In genomic region chr7:110133988-110134387, GRCm38 (mm10) we compare ENCODE assay signal across 27 mouse cellular contexts. TPM values are rescaled to one million over a fixed set of nuclear protein-coding genes. Genes with fewer than 3 reads are reported as not detected.
A peak's percentile ranks its signal among the peaks of the same experiment; 100 is the strongest.
DNase-seq lines count a peak whose midpoint lies in the region; ATAC-seq and TF ChIP-seq lines count a peak whose summit lies in the region.
"Had no signal": no experiment of that assay in that cellular context is flagged by ENCODE, and none has a peak within 500 bp of the region (broad histone marks: within the 10 kb centered on the region; RNA-seq: fewer than 3 reads in every experiment).

No protein-coding gene starts in this region.

- H3K4me1 ChIP-seq in liver, adult 2 months (ENCODE audit: control insufficient read depth, insufficient read depth, low read length), result no peaks in the 10 kb centered on the region; the same call in 1 of the 2 replicates
- H3K4me1 ChIP-seq in liver, embryonic 11.5 days (replicated peaks; ENCODE audit: control insufficient read depth, insufficient read depth, low read length), result no peaks in the 10 kb centered on the region
- H3K4me1 ChIP-seq: embryonic facial prominence, embryonic 10.5 days; embryonic facial prominence, embryonic 13.5 days; forebrain, embryonic 12.5 days; forebrain, embryonic 15.5 days; hindbrain, embryonic 12.5 days; hindbrain, embryonic 15.5 days had no signal

- H3K4me3 ChIP-seq in liver, adult 2 months (ENCODE audit: insufficient read depth, low read depth, low read length), result no peak overlapping the region
- H3K4me3 ChIP-seq in liver, embryonic 11.5 days (ENCODE audit: low read depth, low read length), result no peak overlapping the region
- H3K4me3 ChIP-seq: embryonic facial prominence, embryonic 10.5 days; embryonic facial prominence, embryonic 13.5 days; erythroblast, embryonic 14.5 days; forebrain, embryonic 12.5 days; forebrain, embryonic 15.5 days; heart, adult 2 months; hindbrain, embryonic 12.5 days; hindbrain, embryonic 15.5 days had no signal

- no peak for TF ChIP-seq POLR2A in liver, adult 2 months (IDR thresholded peaks at IDR 0.05; ENCODE audit: extremely low read depth, insufficient read depth, low read length)

- no peak for ATAC-seq in liver, embryonic 11.5 days (replicated peaks; ENCODE audit: low FRiP score)
- ATAC-seq: activated CD4-positive, CD25-positive, alpha-beta regulatory T cell, adult 4 months; forebrain, embryonic 15.5 days; intestine, postnatal 0 days had no signal

- no peaks in the 10 kb centered on the region for H3K79me2 ChIP-seq in liver, adult 2 months (ENCODE audit: control insufficient read depth, insufficient read depth, low read length)

- peak overlapping the region; percentile 54 for H3K27ac ChIP-seq in liver, adult 2 months (replicated peaks; ENCODE audit: insufficient read depth, low read depth, low read length)
- no peak overlapping the region for H3K27ac ChIP-seq in liver, embryonic 11.5 days (ENCODE audit: low read depth, low read length)
- H3K27ac ChIP-seq: embryonic facial prominence, embryonic 10.5 days; embryonic facial prominence, embryonic 13.5 days; forebrain, embryonic 12.5 days; forebrain, embryonic 15.5 days; heart, adult 2 months; hindbrain, embryonic 12.5 days; hindbrain, embryonic 15.5 days had no signal

- no peak for TF ChIP-seq CTCF in liver, adult 2 months (IDR thresholded peaks at IDR 0.05; ENCODE audit: low read depth, low read length)

- H3K36me3 ChIP-seq in liver, adult 2 months (ENCODE audit: control insufficient read depth, insufficient read depth, low read length), result peaks cover 19% of the 10 kb centered on the region
- peaks cover 52% of the 10 kb centered on the region for H3K36me3 ChIP-seq in liver, embryonic 11.5 days (ENCODE audit: control insufficient read depth, insufficient read depth, low read length)
- H3K36me3 ChIP-seq: hindbrain, embryonic 15.5 days had no signal

- whole genome bisulfite sequencing in liver, adult 2 months, result 70% methylated on average over 5 of the region's 5 CpGs
- WGBS in liver, embryonic 11.5 days, result 82% methylated on average over 5 of the region's 5 CpGs

- DNase-seq in adrenal gland, postnatal 10 days, result peak; percentile 41
- no peak for DNase-seq in adrenal gland, postnatal 25 days
- peak; percentile 42 for DNase-seq in heart, adult 11 months
- no peak for DNase-seq in heart, adult 9 months (ENCODE audit: low spot score in 2 of 2)
- DNase-seq in liver, adult 2 months (ENCODE audit: extremely low read depth, low read depth, low spot score), result peak; percentile 96
- no peak for DNase-seq in liver, embryonic 11.5 days (ENCODE audit: low spot score)
- DNase-seq in MN1 (ENCODE audit: low spot score), result peak; percentile 15
- DNase-seq: B cell, adult 2 months; cerebellum, adult 11 months; cerebellum, adult 2 months; cerebellum, adult 9-11 months; cerebellum, postnatal 36 days; embryo, embryonic 11 days; gastrocnemius, postnatal 25 days; heart, adult 2 months had no signal

- no peaks in the 10 kb centered on the region for H3K27me3 ChIP-seq in liver, adult 2 months (ENCODE audit: control insufficient read depth, insufficient read depth, low read length)
- no peaks in the 10 kb centered on the region for H3K27me3 ChIP-seq in liver, embryonic 11.5 days (replicated peaks; ENCODE audit: control insufficient read depth, insufficient read depth, low read length)
- H3K27me3 ChIP-seq: CH12.LX; embryonic facial prominence, embryonic 13.5 days; forebrain, embryonic 12.5 days; forebrain, embryonic 15.5 days; hindbrain, embryonic 12.5 days; hindbrain, embryonic 15.5 days had no signal

- no peaks in the 10 kb centered on the region for H3K9me3 ChIP-seq in liver, embryonic 11.5 days (ENCODE audit: control insufficient read depth, low read length)
- H3K9me3 ChIP-seq: embryonic facial prominence, embryonic 10.5 days; embryonic facial prominence, embryonic 13.5 days; forebrain, embryonic 12.5 days; forebrain, embryonic 15.5 days; G1E; hindbrain, embryonic 12.5 days; hindbrain, embryonic 15.5 days had no signal

- no peak overlapping the region for H3K9ac ChIP-seq in liver, adult 2 months (ENCODE audit: low read depth, low read length)
- no peak overlapping the region for H3K9ac ChIP-seq in liver, embryonic 11.5 days (ENCODE audit: low read depth, low read length)
- H3K9ac ChIP-seq: embryonic facial prominence, embryonic 13.5 days; forebrain, embryonic 12.5 days; forebrain, embryonic 15.5 days; hindbrain, embryonic 12.5 days; hindbrain, embryonic 15.5 days had no signal

- H3K4me2 ChIP-seq in liver, embryonic 11.5 days, result no peak overlapping the region
- H3K4me2 ChIP-seq: embryonic facial prominence, embryonic 13.5 days; forebrain, embryonic 12.5 days; forebrain, embryonic 15.5 days; heart, embryonic 11.5 days; hindbrain, embryonic 12.5 days; hindbrain, embryonic 15.5 days had no signal

RNA-seq across cellular contexts. Expression of gene Wee1, which starts 12.1 kb away (rescaled TPM):
- 10 to 100 TPM; 15.2 to 16.1 TPM for total RNA-seq in adrenal gland, postnatal 10 days (2021)
- 14.5 and 17.0 TPM in 2 replicates for total RNA-seq in adrenal gland, postnatal 25 days (2021)
- total RNA-seq in liver, adult 2 months (2014; rRNA removed), result 4.1 and 5.3 TPM in 2 replicates
- polyA plus RNA-seq in liver, adult 2 months (2012; rRNA removed), result 0.40 and 0.51 TPM in 2 replicates
- polyA plus RNA-seq in liver, embryonic 11.5 days (2014; fragmentation: Nextera tagmentation; extraction: Ambion mirVana), result 26.5 and 28.0 TPM in 2 replicates

Comparison
In these comparisons a context has a peak if more than half of its experiments do, and no peak if none do; other contexts are left out.
1. DNase-seq: peak in adrenal gland, postnatal 10 days (single experiment), heart, adult 11 months (single experiment), liver, adult 2 months (single experiment) and MN1 (single experiment); none in adrenal gland, postnatal 25 days (single experiment), heart, adult 9 months (0 of 2) and liver, embryonic 11.5 days (single experiment).